Mouse (Mus musculus) liver, embryonic 16.5 days (tissue): Measurements from ENCODE around the gene Cop1. TPM values are rescaled to one million over a fixed set of nuclear protein-coding genes. Genes with fewer than 3 reads are reported as not detected.

Experiments used
- ATAC-seq: fragments of 200-750 bp; cut with Nextera tagmentation; 2 replicates; pipeline ENCODE4 v1.8.0; 2017; ENCODE audit warnings: low read depth, mild to moderate bottlenecking, moderate number of reproducible peaks, moderate library complexity
- H3K27ac ChIP-seq: fragments of 300-500 bp; sonication (generic); 2 replicates; pipeline ENCODE4 v1.5.1; 2014; ENCODE audit warnings: mild to moderate bottlenecking, low read length
- H3K27me3 ChIP-seq: fragments of 300-500 bp; sonication (generic); 2 replicates; pipeline ENCODE4 v1.6.1; 2014; ENCODE audit warnings: low read depth, low read length, mixed read lengths; ENCODE audit not compliant: control insufficient read depth, insufficient read depth
- H3K36me3 ChIP-seq: fragments of 300-500 bp; sonication (generic); 2 replicates; pipeline ENCODE4 v1.6.1; 2014; ENCODE audit warnings: mild to moderate bottlenecking; ENCODE audit not compliant: control insufficient read depth, insufficient read depth
- H3K4me1 ChIP-seq: fragments of 300-500 bp; sonication (generic); 2 replicates; pipeline ENCODE4 v1.6.1; 2014; ENCODE audit warnings: low read depth, low read length, mixed read lengths; ENCODE audit not compliant: control insufficient read depth
- H3K4me2 ChIP-seq: fragments of 300-500 bp; sonication (generic); 2 replicates; pipeline ENCODE4 v1.6.1; 2014; ENCODE audit warnings: low read depth, low read length, mixed read lengths
- H3K4me3 ChIP-seq: fragments of 300-500 bp; sonication (generic); 2 replicates; pipeline ENCODE4 v1.5.1; 2014; ENCODE audit warnings: low read depth, mild to moderate bottlenecking, low read length
- H3K9ac ChIP-seq: fragments of 300-500 bp; sonication (generic); 2 replicates; pipeline ENCODE4 v1.6.1; 2014; ENCODE audit warnings: low read depth, low read length
- H3K9me3 ChIP-seq: fragments of 300-500 bp; sonication (generic); replicated peaks from 2 replicates; pipeline ENCODE4 v1.6.1; 2016; ENCODE audit warnings: low read length; ENCODE audit not compliant: control insufficient read depth
- WGBS: fragments of 180-500 bp; shearing (Covaris S2); extraction: QIAGEN DNeasy Blood & Tissue Kit; methylation state at CpG from one replicate; pipeline ENCODE4 v1.1.7; 2014; ENCODE audit not compliant: insufficient replicate concordance; 5-methylcytosine and 5-hydroxymethylcytosine counted together
- polyA plus RNA-seq: library from polyadenylated mRNA; unstranded; fragments of >200 nt; fragmentation: Nextera tagmentation; extraction: Ambion mirVana; gene quantifications from 2 replicates; pipeline ENCODE4 v1.2.1, GENCODE M21; 2015

The Cop1 gene
- polyA plus RNA-seq, 1 experiment from 2014 or later: 8.0 TPM

DNA sequence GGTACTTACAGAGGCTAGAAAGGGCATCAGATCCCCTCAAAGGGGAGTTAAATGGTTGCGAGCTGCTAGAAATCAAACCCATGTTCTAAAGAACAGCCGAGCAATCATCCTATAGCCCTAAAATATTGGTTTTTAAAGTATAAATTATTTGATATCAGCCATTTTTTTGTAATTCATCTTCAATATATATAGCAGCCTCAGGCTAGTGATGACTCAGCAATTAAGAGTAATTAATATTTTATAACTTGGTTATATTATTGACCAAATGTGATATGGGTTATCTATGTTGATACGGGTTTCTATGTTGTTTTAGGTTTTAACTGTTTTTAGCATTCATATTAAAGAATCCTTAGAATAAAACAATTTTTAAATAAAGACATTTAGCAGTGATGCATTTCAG, 31.7 kb downstream of the Cop1 start:
- 87% methylated on average over 3 of the region's 3 CpGs for WGBS
- Histone ChIP-seq H3K4me1 (no peaks in the 10 kb centered on the region), H3K4me3 (no peak overlapping the region), H3K27me3 (no peaks in the 10 kb centered on the region), H3K27ac (no peak overlapping the region), H3K9ac (no peak overlapping the region), H3K9me3 (no peaks in the 10 kb centered on the region), H3K4me2 (no peak overlapping the region), H3K36me3 (peaks cover 7% of the 10 kb centered on the region)
- no peak for ATAC-seq

DNA sequence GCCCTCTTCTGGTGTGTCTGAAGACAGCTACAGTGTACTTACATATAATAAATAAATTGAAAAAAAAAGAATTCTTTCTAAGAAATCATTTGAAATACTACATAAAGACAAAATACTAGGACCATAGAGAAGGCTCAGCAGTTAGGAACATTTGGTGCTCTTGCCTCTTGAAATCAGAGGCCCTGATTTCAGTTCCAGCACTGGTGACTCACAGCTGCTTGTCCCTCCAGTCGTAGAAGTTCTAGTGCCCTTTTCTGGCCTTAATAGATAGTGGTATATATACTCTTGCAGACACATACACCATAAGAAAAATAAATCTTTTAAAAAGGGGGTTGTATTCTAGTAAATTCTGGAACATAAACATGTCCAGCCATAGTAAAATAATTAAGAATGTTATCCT, 48.0 kb downstream of the Cop1 start:
- H3K9ac ChIP-seq: no peak overlapping the region
- H3K4me2 ChIP-seq: no peak overlapping the region
- WGBS: 65% methylated on average over 1 of the region's 1 CpGs
- peaks cover 9% of the 10 kb centered on the region for H3K36me3 ChIP-seq
- H3K4me1 ChIP-seq: no peaks in the 10 kb centered on the region
- H3K4me3 ChIP-seq: no peak overlapping the region
- ATAC-seq: no peak
- no peak overlapping the region for H3K27ac ChIP-seq
- H3K27me3 ChIP-seq: no peaks in the 10 kb centered on the region
- no peaks in the 10 kb centered on the region for H3K9me3 ChIP-seq

DNA sequence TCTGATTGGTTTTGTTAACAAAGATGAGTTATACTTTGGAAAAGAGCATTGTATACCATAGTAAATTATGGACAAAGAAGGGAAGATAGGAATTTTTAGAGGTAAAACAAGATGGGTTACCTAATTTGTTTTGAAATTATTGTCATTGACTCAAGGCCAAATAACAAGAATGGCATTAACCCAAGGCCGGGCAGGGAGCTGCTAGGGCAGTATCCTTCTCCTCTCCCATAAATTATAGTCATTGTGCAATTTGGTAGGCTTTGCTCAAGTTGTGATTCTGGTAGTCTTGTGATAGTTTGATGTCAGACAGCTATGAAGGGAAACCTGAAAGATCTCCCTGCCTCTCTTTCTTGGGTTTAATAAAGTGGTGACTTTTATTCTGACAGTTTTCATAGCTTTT, 49.7 kb downstream of the Cop1 start:
- H3K4me2 ChIP-seq: no peak overlapping the region
- H3K27me3 ChIP-seq: no peaks in the 10 kb centered on the region
- H3K9me3 ChIP-seq: no peaks in the 10 kb centered on the region
- H3K27ac ChIP-seq: no peak overlapping the region
- H3K4me3 ChIP-seq: no peak overlapping the region
- no peak for ATAC-seq
- H3K4me1 ChIP-seq: no peaks in the 10 kb centered on the region
- H3K36me3 ChIP-seq: peaks cover 12% of the 10 kb centered on the region
- WGBS: 77% methylated on average over 1 of the region's 1 CpGs
- no peak overlapping the region for H3K9ac ChIP-seq

DNA sequence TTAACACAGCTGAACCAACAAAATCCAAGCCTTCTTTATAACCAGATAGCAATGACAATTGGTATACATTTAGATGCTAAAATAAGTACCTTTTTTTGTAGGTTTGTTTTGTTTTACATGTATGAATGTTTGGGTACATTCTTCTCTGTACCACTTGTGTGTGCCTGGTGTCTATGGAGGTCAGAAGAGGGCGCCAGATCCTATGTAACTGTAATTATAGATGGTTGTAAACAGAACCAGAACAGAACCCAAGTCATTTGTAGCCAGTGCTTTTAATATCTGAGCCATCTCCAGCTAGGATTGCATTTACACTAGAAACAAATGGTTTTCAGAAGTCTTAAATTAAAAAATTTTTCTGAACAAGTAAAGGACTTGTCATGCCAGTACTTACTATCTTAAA, 54.7 kb downstream of the Cop1 start:
- peaks cover 13% of the 10 kb centered on the region for H3K36me3 ChIP-seq
- no peak overlapping the region for H3K4me2 ChIP-seq
- no peaks in the 10 kb centered on the region for H3K4me1 ChIP-seq
- no peak overlapping the region for H3K9ac ChIP-seq
- no peak overlapping the region for H3K4me3 ChIP-seq
- ATAC-seq: no peak
- no peak overlapping the region for H3K27ac ChIP-seq
- WGBS: 64% methylated on average over 1 of the region's 1 CpGs
- H3K27me3 ChIP-seq: no peaks in the 10 kb centered on the region
- H3K9me3 ChIP-seq: no peaks in the 10 kb centered on the region

DNA sequence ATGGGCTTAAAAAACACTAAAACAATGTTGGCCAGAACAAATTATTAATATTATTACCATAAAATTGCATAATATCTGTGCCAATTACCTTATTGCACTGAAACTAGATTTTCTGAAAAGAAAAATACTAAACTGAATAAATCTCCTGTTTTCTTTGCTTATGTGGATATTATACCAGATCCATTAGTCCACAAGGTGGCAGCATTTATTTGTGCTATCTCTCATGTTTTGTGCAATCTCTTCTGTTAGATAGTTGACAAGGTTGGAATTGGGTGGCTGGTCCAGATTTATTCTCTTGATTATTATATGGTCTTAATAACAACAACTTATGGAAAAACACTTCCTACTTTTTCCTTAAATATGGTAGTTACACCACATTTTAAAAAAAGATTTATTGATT, 58.1 kb downstream of the Cop1 start:
- ATAC-seq: no peak
- Histone ChIP-seq H3K27ac (no peak overlapping the region), H3K27me3 (no peaks in the 10 kb centered on the region), H3K4me3 (no peak overlapping the region), H3K4me2 (no peak overlapping the region), H3K4me1 (no peaks in the 10 kb centered on the region), H3K9me3 (no peaks in the 10 kb centered on the region), H3K36me3 (peaks cover 10% of the 10 kb centered on the region), H3K9ac (no peak overlapping the region)

DNA sequence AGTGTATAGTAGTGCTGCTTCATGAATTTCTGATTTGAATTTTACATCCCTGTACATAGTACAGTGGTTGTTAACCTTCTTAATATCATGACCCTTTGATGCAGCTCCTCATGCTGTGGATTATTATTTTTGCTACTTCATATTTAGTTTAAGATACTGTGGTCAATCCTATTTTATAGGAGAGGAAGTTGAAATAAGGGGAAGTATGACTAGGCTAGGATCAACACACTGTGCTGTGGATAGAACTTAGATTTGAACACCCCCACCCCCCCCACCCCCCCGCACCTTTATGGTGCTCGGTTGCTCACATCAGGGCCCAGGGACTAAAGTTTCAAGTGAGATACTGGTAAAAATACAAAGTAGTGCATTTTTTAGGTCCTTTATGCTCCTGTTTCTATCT, 58.7 kb downstream of the Cop1 start:
- no peaks in the 10 kb centered on the region for H3K27me3 ChIP-seq
- no peaks in the 10 kb centered on the region for H3K4me1 ChIP-seq
- H3K4me2 ChIP-seq: no peak overlapping the region
- peaks cover 8% of the 10 kb centered on the region for H3K36me3 ChIP-seq
- no peak overlapping the region for H3K9ac ChIP-seq
- H3K4me3 ChIP-seq: no peak overlapping the region
- no peaks in the 10 kb centered on the region for H3K9me3 ChIP-seq
- H3K27ac ChIP-seq: no peak overlapping the region
- WGBS: 68% methylated on average over 2 of the region's 2 CpGs
- ATAC-seq: no peak

DNA sequence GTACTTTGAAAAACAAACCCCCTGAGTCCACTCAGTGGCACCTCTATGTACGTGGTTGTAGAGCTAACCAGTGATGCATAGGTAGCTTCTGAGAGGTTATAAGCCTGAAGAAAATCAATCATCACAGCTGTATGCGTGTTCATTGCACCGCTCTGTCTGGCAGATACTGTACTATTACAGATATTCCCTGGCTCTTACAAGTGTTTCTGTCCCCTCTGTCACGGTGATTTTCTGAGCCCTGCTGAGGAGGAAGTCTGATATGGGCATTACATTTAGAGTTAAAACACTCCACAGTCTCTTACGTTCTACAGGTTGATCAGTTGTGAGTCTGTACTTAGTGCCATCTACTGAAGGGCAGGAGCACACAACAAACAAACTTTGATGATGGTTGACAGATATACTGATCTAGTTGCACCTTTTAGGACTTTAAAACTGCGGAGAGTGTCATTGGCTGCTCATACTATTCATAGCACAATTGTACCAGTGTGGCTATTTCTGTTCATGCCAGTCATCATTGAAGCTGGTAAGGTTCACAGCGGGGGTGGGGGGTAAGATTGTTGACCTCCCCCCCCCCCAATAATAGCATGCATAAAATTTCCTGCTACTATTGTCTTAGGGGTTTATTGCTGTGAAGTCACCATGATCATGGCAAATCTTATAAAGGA, 69.4 kb downstream of the Cop1 start:
- no peaks in the 10 kb centered on the region for H3K36me3 ChIP-seq
- WGBS: 86% methylated on average over 7 of the region's 7 CpGs
- no peak overlapping the region for H3K9ac ChIP-seq
- H3K27me3 ChIP-seq: no peaks in the 10 kb centered on the region
- no peak overlapping the region for H3K4me3 ChIP-seq
- H3K4me2 ChIP-seq: no peak overlapping the region
- no peaks in the 10 kb centered on the region for H3K4me1 ChIP-seq
- ATAC-seq: no peak
- no peak overlapping the region for H3K27ac ChIP-seq
- no peaks in the 10 kb centered on the region for H3K9me3 ChIP-seq

DNA sequence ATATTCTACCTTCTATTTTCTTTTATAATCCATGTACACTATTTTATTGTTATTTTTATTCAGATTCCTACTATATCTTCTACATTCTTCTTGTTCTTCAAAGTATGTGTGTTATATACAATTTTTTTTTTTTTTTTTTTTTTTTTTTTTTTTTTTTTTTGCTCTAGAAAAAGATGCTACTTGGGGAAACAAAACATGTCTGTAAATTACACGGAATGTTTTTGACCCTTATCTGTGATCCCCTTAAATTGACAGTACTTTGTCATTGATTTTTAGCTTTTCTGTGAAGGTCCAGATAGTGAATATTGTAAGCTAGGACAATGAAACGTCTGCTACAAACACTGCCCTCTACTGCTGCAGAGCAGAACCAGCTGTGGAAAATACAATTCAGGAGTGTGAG, 81.5 kb downstream of the Cop1 start:
- no peaks in the 10 kb centered on the region for H3K4me1 ChIP-seq

DNA sequence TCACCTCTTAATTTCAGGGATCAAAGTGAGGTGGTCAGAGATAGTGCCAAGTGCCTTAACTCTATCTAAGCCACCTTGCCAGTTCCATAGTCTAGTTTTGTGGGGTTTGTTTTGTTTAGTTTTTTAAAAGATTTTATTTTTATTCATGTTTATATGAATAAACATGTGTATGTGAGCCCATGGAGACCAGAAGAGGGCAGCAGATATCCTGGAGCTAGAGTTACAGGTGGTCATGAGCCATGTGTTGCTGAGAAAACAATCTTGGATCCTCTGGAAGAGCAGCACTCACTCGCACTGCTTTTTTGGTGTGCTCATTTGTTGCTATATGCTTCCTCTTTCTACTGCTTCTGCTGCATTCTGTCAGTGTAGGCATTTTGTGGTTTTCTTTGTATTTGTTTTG, 90.5 kb downstream of the Cop1 start:
- no peak overlapping the region for H3K27ac ChIP-seq
- no peak overlapping the region for H3K9ac ChIP-seq
- no peaks in the 10 kb centered on the region for H3K4me1 ChIP-seq
- no peak overlapping the region for H3K4me2 ChIP-seq
- H3K4me3 ChIP-seq: no peak overlapping the region
- no peaks in the 10 kb centered on the region for H3K27me3 ChIP-seq
- H3K36me3 ChIP-seq: peaks cover 11% of the 10 kb centered on the region
- ATAC-seq: no peak
- H3K9me3 ChIP-seq: no peaks in the 10 kb centered on the region
- WGBS: 80% methylated on average over 1 of the region's 1 CpGs

More for the DNA sequence above, 81.5 kb downstream of the Cop1 start:
- Histone ChIP-seq H3K4me3 (no peak overlapping the region), H3K4me2 (no peak overlapping the region), H3K36me3 (peaks cover 9% of the 10 kb centered on the region), H3K27ac (no peak overlapping the region), H3K9me3 (no peaks in the 10 kb centered on the region), H3K27me3 (no peaks in the 10 kb centered on the region), H3K9ac (no peak overlapping the region)
- ATAC-seq: no peak
- 55% methylated on average over 2 of the region's 2 CpGs for WGBS
